Mouse (Mus musculus) CH12F3 (cell line): ENCODE measurements at regions not wholly inside any gene's neighbourhood (a gene's known extent, or its start where the extent isn't known, plus 50 kb on each side); places are given as distances from the start of the nearest gene placed in this dataset.

Experiments used
- in situ Hi-C: fragments of 300-500 bp; cut with MboI; formaldehyde crosslinking; loops from 2 replicates; pipeline ENCODE4 v1.14.3; 2020; ENCODE audit warnings: low sequenced_read_pairs

GRCm38 (mm10) chr2:46365428-46366134 lies 1248.4 kb upstream of the Zeb2 start:
- in situ Hi-C loops, result no loop called here

- in situ Hi-C loops, result no loop called here
These were observed 1243.0 kb upstream of the Zeb2 start for GRCm38 (mm10) chr2:46360049-46360712.

- in situ Hi-C loops, result no loop called here
These were observed 1241.0 kb upstream of the Zeb2 start for GRCm38 (mm10) chr2:46358225-46358624.

GRCm38 (mm10) chr2:46356651-46357050 lies 1239.5 kb upstream of the Zeb2 start:
- in situ Hi-C loops, result no loop called here

- in situ Hi-C loops, result no loop called here
These were observed 1223.5 kb upstream of the Zeb2 start for GRCm38 (mm10) chr2:46340694-46341093.

GRCm38 (mm10) chr2:46316666-46317065 lies 1199.5 kb upstream of the Zeb2 start:
- in situ Hi-C loops, result no loop called here

GRCm38 (mm10) chr2:46315243-46315642 lies 1198.0 kb upstream of the Zeb2 start:
- in situ Hi-C loops, result no loop called here

GRCm38 (mm10) chr2:46307582-46308153 lies 1190.5 kb upstream of the Zeb2 start:
- in situ Hi-C loops, result no loop called here

- in situ Hi-C loops, result no loop called here
These were observed 1185.4 kb upstream of the Zeb2 start for GRCm38 (mm10) chr2:46302627-46303026.

GRCm38 (mm10) chr2:46297274-46297843 lies 1180.2 kb upstream of the Zeb2 start:
- in situ Hi-C loops, result no loop called here

GRCm38 (mm10) chr2:46283929-46284598 lies 1166.9 kb upstream of the Zeb2 start:
- in situ Hi-C loops, result no loop called here

- in situ Hi-C loops, result no loop called here
These were observed 1163.6 kb upstream of the Zeb2 start for GRCm38 (mm10) chr2:46280822-46281221.

- in situ Hi-C loops, result no loop called here
These were observed 1144.4 kb upstream of the Zeb2 start for GRCm38 (mm10) chr2:46261618-46262017.

- in situ Hi-C loops, result no loop called here
These were observed 1134.4 kb upstream of the Zeb2 start for GRCm38 (mm10) chr2:46251562-46251961.

- in situ Hi-C loops, result no loop called here
These were observed 1128.5 kb upstream of the Zeb2 start for GRCm38 (mm10) chr2:46245717-46246116.

- in situ Hi-C loops, result no loop called here
These were observed 1127.5 kb upstream of the Zeb2 start for GRCm38 (mm10) chr2:46244697-46245096.

GRCm38 (mm10) chr2:46242806-46243205 lies 1125.6 kb upstream of the Zeb2 start:
- in situ Hi-C loops, result no loop called here

- in situ Hi-C loops, result no loop called here
These were observed 1122.7 kb upstream of the Zeb2 start for GRCm38 (mm10) chr2:46239874-46240273.

GRCm38 (mm10) chr2:46230791-46231450 lies 1113.7 kb upstream of the Zeb2 start:
- in situ Hi-C loops, result no loop called here

GRCm38 (mm10) chr2:46218336-46218957 lies 1101.3 kb upstream of the Zeb2 start:
- in situ Hi-C loops, result no loop called here
